Mouse (Mus musculus): Measurements from ENCODE around the gene Trhr2. TPM values are rescaled to one million over a fixed set of nuclear protein-coding genes. Genes with fewer than 3 reads are reported as not detected.

The Trhr2 gene
- polyA plus RNA-seq, 1 experiment: 0.10 TPM

DNA sequence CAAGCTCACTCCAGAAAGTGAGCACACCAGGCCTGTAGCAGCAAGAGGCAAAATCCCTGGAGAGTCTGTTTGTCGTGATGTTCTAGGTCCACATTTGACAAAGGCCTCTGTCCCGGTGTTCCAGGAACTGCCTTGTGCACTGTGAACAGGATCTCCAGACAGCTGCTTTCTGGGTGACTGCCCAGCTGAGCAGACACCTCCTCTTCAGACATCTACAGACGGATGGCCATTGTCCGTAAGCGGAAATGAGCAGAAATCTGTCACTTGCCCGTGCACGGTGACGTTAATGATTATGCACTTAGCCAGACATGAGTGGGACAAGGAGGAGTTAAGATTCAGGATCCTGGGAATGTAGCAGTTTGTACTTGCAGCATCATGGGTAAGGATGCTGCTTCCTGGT lies 6.4 kb downstream of the Trhr2 start:
- DNase-seq (ENCODE audit: low read depth): no peak
- TF ChIP-seq POLR2A (IDR thresholded peaks at IDR 0.05; ENCODE audit: borderline replicate concordance, extremely low read depth, insufficient read depth, insufficient read length, poor library complexity, severe bottlenecking): no peak
- TF ChIP-seq CTCF (IDR thresholded peaks at IDR 0.05; ENCODE audit: borderline replicate concordance, extremely low read depth, insufficient read depth, insufficient read length): no peak

DNA sequence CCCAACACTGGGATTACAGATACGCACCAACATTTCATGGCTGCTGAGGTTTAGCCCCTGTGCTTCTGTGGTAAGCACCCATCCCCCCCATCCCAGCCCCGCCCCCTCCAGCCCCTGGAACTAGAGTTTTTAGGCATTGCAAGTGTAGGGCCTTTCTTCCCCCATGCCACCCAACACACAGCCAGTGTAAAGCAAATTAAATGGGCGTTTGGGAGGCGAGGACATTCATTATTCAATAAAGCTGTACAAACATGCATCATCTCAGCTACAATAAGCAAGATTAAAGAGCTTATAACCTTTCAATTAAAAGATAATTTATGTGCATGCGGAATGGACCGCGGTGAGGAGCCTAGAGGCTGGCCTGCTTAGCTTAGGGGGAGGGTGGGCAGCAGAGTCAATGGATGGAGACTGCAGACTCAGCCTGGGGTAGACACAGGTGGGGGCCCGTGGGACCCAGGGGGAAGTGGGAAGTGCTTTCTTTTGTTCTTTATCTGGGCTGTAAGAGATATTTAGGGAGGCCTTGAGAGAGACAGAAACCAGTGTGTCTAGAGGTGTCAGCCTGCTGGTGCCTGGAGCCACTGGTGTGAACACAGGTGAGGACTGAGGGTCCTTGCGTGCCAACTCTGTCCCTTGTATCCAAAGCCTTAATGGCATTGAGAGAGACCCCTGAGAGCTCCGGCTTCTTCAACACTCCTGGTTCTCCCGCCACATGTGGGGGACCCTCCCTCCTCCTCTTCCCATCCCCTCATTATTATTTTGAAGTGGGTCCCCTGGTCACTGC lies 10.0 kb downstream of the Trhr2 start:
- peak; percentile 69 for DNase-seq (ENCODE audit: low read depth)
- TF ChIP-seq CTCF (IDR thresholded peaks at IDR 0.05; ENCODE audit: borderline replicate concordance, extremely low read depth, insufficient read depth, insufficient read length) (no peak), POLR2A (IDR thresholded peaks at IDR 0.05; ENCODE audit: borderline replicate concordance, extremely low read depth, insufficient read depth, insufficient read length, poor library complexity, severe bottlenecking) (no peak)

GRCm38 (mm10) chr8:122349357-122350297 lies 10.9 kb downstream of the Trhr2 start:
- TF ChIP-seq CTCF (IDR thresholded peaks at IDR 0.05; ENCODE audit: borderline replicate concordance, extremely low read depth, insufficient read depth, insufficient read length): no peak
- no peak for TF ChIP-seq POLR2A (IDR thresholded peaks at IDR 0.05; ENCODE audit: borderline replicate concordance, extremely low read depth, insufficient read depth, insufficient read length, poor library complexity, severe bottlenecking)
- no peak for DNase-seq (ENCODE audit: low read depth)

- no peak for TF ChIP-seq POLR2A (IDR thresholded peaks at IDR 0.05; ENCODE audit: borderline replicate concordance, extremely low read depth, insufficient read depth, insufficient read length, poor library complexity, severe bottlenecking)
- TF ChIP-seq CTCF (IDR thresholded peaks at IDR 0.05; ENCODE audit: borderline replicate concordance, extremely low read depth, insufficient read depth, insufficient read length): no peak
- peak; percentile 90 for DNase-seq (ENCODE audit: low read depth)
Observed at GRCm38 (mm10) chr8:122347811-122348552, 12.6 kb downstream of the Trhr2 start.

DNA sequence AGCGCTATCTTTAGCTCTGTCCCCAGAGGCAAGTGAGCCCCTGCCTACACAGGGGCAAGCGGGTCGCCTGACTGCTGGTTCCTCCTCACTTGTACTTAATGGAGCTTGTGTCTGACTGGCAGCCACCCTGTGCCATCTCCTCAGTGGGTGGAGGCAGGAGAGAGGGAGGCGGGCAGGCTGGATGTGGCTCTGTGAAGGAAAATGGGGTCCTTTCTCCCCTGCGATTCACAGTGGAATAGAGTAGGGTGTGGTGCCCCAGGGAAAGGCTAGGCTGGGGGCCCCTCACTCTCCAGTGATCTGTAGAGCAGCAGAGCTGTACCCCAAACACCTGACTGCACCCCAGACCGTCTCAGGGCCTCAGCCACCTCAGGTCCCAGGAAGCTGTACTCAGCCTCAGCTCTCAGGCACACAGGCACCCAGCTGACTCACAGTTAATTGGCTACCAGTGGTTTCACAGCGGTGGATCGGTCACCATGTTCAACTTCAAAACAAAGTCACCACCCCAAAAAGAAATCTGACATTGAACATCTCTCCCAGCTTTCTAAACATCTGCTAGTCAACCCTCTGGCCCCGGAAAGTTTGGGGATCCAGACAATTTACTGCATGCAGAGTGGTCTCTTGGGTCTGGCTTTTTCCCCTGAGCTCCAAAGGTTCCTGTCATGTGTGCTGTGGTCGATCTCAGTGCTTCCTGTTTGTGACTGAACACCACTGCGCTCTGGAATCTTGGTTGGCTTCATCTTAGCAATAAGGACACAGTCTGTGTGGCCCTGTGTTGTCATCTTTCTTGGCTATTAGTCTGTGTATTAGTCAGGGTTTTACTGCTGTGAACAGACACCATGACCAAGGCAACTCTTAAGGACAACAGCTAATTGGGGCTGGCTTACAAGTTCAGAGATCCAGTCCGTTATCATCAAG lies 15.1 kb downstream of the Trhr2 start:
- TF ChIP-seq POLR2A (IDR thresholded peaks at IDR 0.05; ENCODE audit: borderline replicate concordance, extremely low read depth, insufficient read depth, insufficient read length, poor library complexity, severe bottlenecking) (no peak), CTCF (IDR thresholded peaks at IDR 0.05; ENCODE audit: borderline replicate concordance, extremely low read depth, insufficient read depth, insufficient read length) (no peak)
- DNase-seq (ENCODE audit: low read depth): no peak

- no peak for TF ChIP-seq POLR2A (IDR thresholded peaks at IDR 0.05; ENCODE audit: borderline replicate concordance, extremely low read depth, insufficient read depth, insufficient read length, poor library complexity, severe bottlenecking)
- TF ChIP-seq CTCF (IDR thresholded peaks at IDR 0.05; ENCODE audit: borderline replicate concordance, extremely low read depth, insufficient read depth, insufficient read length): no peak
- DNase-seq (ENCODE audit: low read depth): no peak
Observed at GRCm38 (mm10) chr8:122344219-122344618, 16.3 kb downstream of the Trhr2 start.

DNA sequence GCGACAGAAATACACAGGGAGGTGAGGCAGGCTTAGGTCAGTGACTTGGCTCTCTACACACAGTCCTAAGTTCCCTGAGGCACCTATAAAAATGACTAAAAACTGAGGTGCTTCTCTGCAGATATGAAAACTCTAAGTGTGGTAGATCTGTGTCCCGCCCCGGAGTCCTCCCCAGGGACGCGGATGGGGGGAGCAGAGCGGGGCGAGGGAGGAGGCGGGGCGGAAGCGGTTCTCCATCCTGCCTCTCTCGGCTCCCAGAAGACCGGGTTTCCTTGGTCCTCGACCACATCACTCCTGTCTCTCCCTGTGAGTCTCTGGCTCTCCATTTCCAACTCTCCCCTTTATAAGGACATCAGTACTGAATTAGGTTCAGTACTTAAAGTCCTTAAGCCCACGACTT lies 16.8 kb downstream of the Trhr2 start:
- TF ChIP-seq CTCF (IDR thresholded peaks at IDR 0.05; ENCODE audit: borderline replicate concordance, extremely low read depth, insufficient read depth, insufficient read length) (no peak), POLR2A (IDR thresholded peaks at IDR 0.05; ENCODE audit: borderline replicate concordance, extremely low read depth, insufficient read depth, insufficient read length, poor library complexity, severe bottlenecking) (no peak)
- DNase-seq (ENCODE audit: low read depth): no peak

- TF ChIP-seq CTCF (IDR thresholded peaks at IDR 0.05; ENCODE audit: borderline replicate concordance, extremely low read depth, insufficient read depth, insufficient read length): no peak
- TF ChIP-seq POLR2A (IDR thresholded peaks at IDR 0.05; ENCODE audit: borderline replicate concordance, extremely low read depth, insufficient read depth, insufficient read length, poor library complexity, severe bottlenecking): no peak
- no peak for DNase-seq (ENCODE audit: low read depth)
Observed at GRCm38 (mm10) chr8:122343341-122343740, 17.2 kb downstream of the Trhr2 start.

- peak; percentile 26 for DNase-seq (ENCODE audit: low read depth)
- TF ChIP-seq CTCF (IDR thresholded peaks at IDR 0.05; ENCODE audit: borderline replicate concordance, extremely low read depth, insufficient read depth, insufficient read length): no peak
- TF ChIP-seq POLR2A (IDR thresholded peaks at IDR 0.05; ENCODE audit: borderline replicate concordance, extremely low read depth, insufficient read depth, insufficient read length, poor library complexity, severe bottlenecking): no peak
Observed at GRCm38 (mm10) chr8:122342806-122343209, 17.7 kb downstream of the Trhr2 start.

- no peak for DNase-seq (ENCODE audit: low read depth)
- TF ChIP-seq CTCF (IDR thresholded peaks at IDR 0.05; ENCODE audit: borderline replicate concordance, extremely low read depth, insufficient read depth, insufficient read length) (no peak), POLR2A (IDR thresholded peaks at IDR 0.05; ENCODE audit: borderline replicate concordance, extremely low read depth, insufficient read depth, insufficient read length, poor library complexity, severe bottlenecking) (no peak)
Observed at GRCm38 (mm10) chr8:122342362-122342761, 18.2 kb downstream of the Trhr2 start.
